Mouse (Mus musculus) lung, adult 2 months (tissue): Measurements from ENCODE around the gene C1qtnf2.

ENCODE experiments used
- CTCF ChIP-seq: fragments of 200-500 bp; IDR thresholded peaks from 2 replicates; pipeline ENCODE4 v1.5.1; 2011; ENCODE audit warnings: mild to moderate bottlenecking, low read length, control low read depth; ENCODE audit not compliant: insufficient read depth
- POLR2A ChIP-seq: fragments of 200-500 bp; IDR thresholded peaks from 2 replicates; pipeline ENCODE4 v1.6.1; 2011; ENCODE audit warnings: low read depth, mild to moderate bottlenecking, control low read depth, low read length, borderline replicate concordance; ENCODE audit errors: extremely low read depth

- no peak for TF ChIP-seq CTCF
- no peak for TF ChIP-seq POLR2A
These were observed 22.8 kb upstream of the C1qtnf2 start for GRCm38 (mm10) chr11:43451322-43451721.
